Comparison of ENCODE assay signal across 20 mouse cellular contexts in genomic region chr1:173451665-173452064, GRCm38 (mm10). TPM values are rescaled to one million over a fixed set of nuclear protein-coding genes. Genes with fewer than 3 reads are reported as not detected.
DNase-seq lines count a peak whose midpoint lies in the region; ATAC-seq and TF ChIP-seq lines count a peak whose summit lies in the region.
"Had no signal": no experiment of that assay in that cellular context is flagged by ENCODE, and none has a peak within 500 bp of the region (broad histone marks: within the 10 kb centered on the region; RNA-seq: fewer than 3 reads in every experiment).

No protein-coding gene starts in this region.

- H3K9ac ChIP-seq in midbrain, postnatal 0 days (replicated peaks; ENCODE audit: low read length, poor library complexity, severe bottlenecking) = no peak overlapping the region
- H3K9ac ChIP-seq: hindbrain, embryonic 15.5 days; limb, embryonic 12.5 days; midbrain, embryonic 15.5 days; neural tube, embryonic 13.5 days had no signal

- no peak overlapping the region for H3K27ac ChIP-seq in midbrain, postnatal 0 days (ENCODE audit: low read depth, low read length)
- H3K27ac ChIP-seq: hindbrain, embryonic 15.5 days; limb, embryonic 12.5 days; midbrain, embryonic 15.5 days; neural tube, embryonic 13.5 days had no signal

- peak; percentile 53 for DNase-seq in layer of hippocampus, adult 9-11 months
- no peak for DNase-seq in layer of hippocampus, postnatal 14 days (ENCODE audit: low spot score in 2 of 2)
- DNase-seq in right cerebral cortex, adult 18-20 months = peak; percentile 7
- DNase-seq in right cerebral cortex, postnatal 36 days (ENCODE audit: low spot score in 2 of 2) = no peak
- DNase-seq in midbrain, postnatal 0 days (ENCODE audit: low spot score) = no peak
- no peak for DNase-seq in Muller cell, postnatal 12 days (ENCODE audit: inconsistent ontology term)
- DNase-seq: adrenal gland, postnatal 36 days; B cell, adult 2 months; cerebellum, adult 9-11 months; gastrocnemius, postnatal 14 days; heart, postnatal 14 days; kidney, postnatal 10 days; right cerebral cortex, postnatal 25 days; thymus, postnatal 25 days had no signal

- H3K36me3 ChIP-seq in midbrain, postnatal 0 days (ENCODE audit: insufficient read depth, low read length) = no peaks in the 10 kb centered on the region
- H3K36me3 ChIP-seq: hindbrain, embryonic 15.5 days; limb, embryonic 12.5 days; midbrain, embryonic 15.5 days; neural tube, embryonic 13.5 days had no signal

- ATAC-seq in megakaryocyte, adult 5-6 weeks (ENCODE audit: poor library complexity, severe bottlenecking) = peak; percentile 88
- ATAC-seq in midbrain, postnatal 0 days (ENCODE audit: low FRiP score) = no peak
- ATAC-seq: intestine, postnatal 0 days; midbrain, embryonic 15.5 days had no signal

- H3K9me3 ChIP-seq in midbrain, postnatal 0 days (ENCODE audit: low read length) = no peaks in the 10 kb centered on the region
- H3K9me3 ChIP-seq: hindbrain, embryonic 15.5 days; limb, embryonic 12.5 days; midbrain, embryonic 15.5 days; neural tube, embryonic 13.5 days had no signal

- no peak overlapping the region for H3K4me2 ChIP-seq in midbrain, postnatal 0 days (ENCODE audit: low read depth, low read length, poor library complexity, severe bottlenecking)
- H3K4me2 ChIP-seq: hindbrain, embryonic 15.5 days; limb, embryonic 12.5 days; midbrain, embryonic 15.5 days; neural tube, embryonic 13.5 days had no signal

- WGBS in midbrain, postnatal 0 days = 92% methylated on average over 5 of the region's 5 CpGs

- no peak for TF ChIP-seq CTCF in midbrain, postnatal 0 days (IDR thresholded peaks at IDR 0.05)

- no peaks in the 10 kb centered on the region for H3K27me3 ChIP-seq in midbrain, postnatal 0 days (ENCODE audit: insufficient read depth, low read length)
- H3K27me3 ChIP-seq: hindbrain, embryonic 15.5 days; limb, embryonic 12.5 days; midbrain, embryonic 15.5 days; neural tube, embryonic 13.5 days had no signal

- H3K4me1 ChIP-seq in midbrain, postnatal 0 days (ENCODE audit: insufficient read depth, low read length) = no peaks in the 10 kb centered on the region
- H3K4me1 ChIP-seq: hindbrain, embryonic 15.5 days; limb, embryonic 12.5 days; midbrain, embryonic 15.5 days; neural tube, embryonic 13.5 days had no signal

- no peak overlapping the region for H3K4me3 ChIP-seq in midbrain, postnatal 0 days (ENCODE audit: low read depth, low read length)
- H3K4me3 ChIP-seq: hindbrain, embryonic 15.5 days; limb, embryonic 12.5 days; midbrain, embryonic 15.5 days; neural tube, embryonic 13.5 days had no signal

RNA-seq across cellular contexts. Expression of gene Ifi206, which starts 39.2 kb away (rescaled TPM):
- not detected for total RNA-seq in layer of hippocampus, postnatal 14 days (2021)
- total RNA-seq in megakaryocyte, adult 5-6 weeks (2015) = 13.1 and 17.8 TPM in 2 replicates
- total RNA-seq in megakaryocyte, adult 5-6 weeks (2017) = 2.4 and 3.1 TPM in 2 replicates
- total RNA-seq in midbrain, postnatal 0 days (2014; rRNA removed) = 0.11 TPM in 1 of 2 replicates, not detected in the other
- not detected in 2 replicates for polyA plus RNA-seq in midbrain, postnatal 0 days (2015; fragmentation: Nextera tagmentation; extraction: Ambion mirVana)
- total RNA-seq: gastrocnemius, postnatal 14 days had no signal
- polyA plus RNA-seq: hindbrain, embryonic 15.5 days; limb, embryonic 12.5 days; midbrain, embryonic 15.5 days; neural tube, embryonic 13.5 days had no signal

Comparison
In these comparisons a context has a peak if more than half of its experiments do, and no peak if none do; other contexts are left out.
1. DNase-seq: peak in layer of hippocampus, adult 9-11 months (single experiment) and right cerebral cortex, adult 18-20 months (single experiment); none in layer of hippocampus, postnatal 14 days (0 of 2), right cerebral cortex, postnatal 36 days (0 of 2), midbrain, postnatal 0 days (single experiment) and Muller cell, postnatal 12 days (single experiment).